Mouse (Mus musculus) heart, adult 18-20 months (tissue): ENCODE data around the gene Nsg2. TPM values are rescaled to one million over a fixed set of nuclear protein-coding genes. Genes with fewer than 3 reads are reported as not detected.
A peak's percentile ranks its signal among the peaks of the same experiment; 100 is the strongest.
"Not testable (repeated sequence)": the region's sequence is repeated elsewhere in the genome, so short reads cannot be mapped to it uniquely, and the experiment has no call there.

Source experiments
- DNase-seq, 2 experiments: peaks; one replicate each; pipeline ENCODE4 v3.0.0; 2021 to 2022; ENCODE audit warnings: mixed read lengths in 1 of 2
- long read RNA-seq, 2 experiments: library from polyadenylated mRNA; stranded (forward); transcript quantifications; one replicate each; pipeline ENCODE4 v2.0.0; 2021
- total RNA-seq, 2 experiments: library from RNA; stranded (reverse); gene quantifications; 2 replicates each; pipeline ENCODE4 v1.2.3; 2021

The Nsg2 gene
- 1 to 10 TPM in 1 of 2 experiments, under 1 TPM in 1; 0.69 to 1.4 TPM for total RNA-seq
- long read RNA-seq, experiment 1, partial matches to known transcripts: 0 of 1 reads
- long read RNA-seq, experiment 1, other reads (novel, unspliced or antisense): 0 of 1 reads
- long read RNA-seq, experiment 2: 0 reads

- peak; percentile 59 to 74 for DNase-seq
Observed at GRCm38 (mm10) chr11:32000281-32000680, at the start of gene Nsg2. Nsg2 (plus strand) TSS chr11:32000463.

GRCm38 (mm10) chr11:31960071-31960470, 40.2 kb upstream of the Nsg2 start:
- no peak for DNase-seq

DNA sequence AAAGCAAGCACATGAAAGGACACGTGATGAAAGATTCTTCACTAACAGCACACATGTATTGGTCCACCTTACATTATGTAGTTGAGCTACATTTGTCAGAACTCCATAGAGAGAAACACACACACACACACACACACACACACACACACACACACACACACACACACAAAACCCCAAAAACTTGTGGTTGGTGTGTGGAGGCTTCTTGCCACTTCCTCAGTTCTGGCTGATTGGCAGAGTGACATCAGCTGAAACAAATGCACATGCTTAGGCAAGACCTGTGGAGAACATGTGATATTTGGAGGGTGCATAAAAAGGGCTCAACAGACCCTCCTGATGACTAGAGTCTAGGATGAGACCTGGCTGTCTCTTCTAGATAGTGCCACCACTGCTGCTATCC, 36.3 kb upstream of the Nsg2 start:
- DNase-seq: no peak

- no peak for DNase-seq
Observed at GRCm38 (mm10) chr11:31965256-31966134, 34.8 kb upstream of the Nsg2 start, which contains the start of gene 4930524B15Rik. 4930524B15Rik (plus strand) TSS chr11:31965592.

GRCm38 (mm10) chr11:31974132-31974531, 26.1 kb upstream of the Nsg2 start:
- no peak for DNase-seq

DNA sequence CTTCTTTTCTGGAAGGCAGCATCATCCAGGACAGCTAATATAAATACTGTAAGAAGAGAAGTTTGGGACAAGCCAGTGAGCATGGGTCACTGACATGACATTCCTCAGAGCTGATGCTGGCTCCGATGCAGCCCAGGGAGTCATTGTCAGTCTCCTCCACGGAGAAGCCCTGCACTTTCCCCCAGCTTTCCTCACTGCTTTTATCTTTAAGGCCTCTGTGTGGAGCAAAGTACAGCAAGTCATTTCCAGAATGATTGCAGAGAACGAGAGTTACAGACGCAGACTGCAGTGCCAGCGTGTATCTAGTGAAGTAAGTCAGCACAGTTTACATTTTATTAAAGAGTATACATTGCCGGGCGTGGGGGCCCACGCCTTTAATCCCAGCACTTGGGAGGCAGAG, 25.4 kb upstream of the Nsg2 start:
- DNase-seq: no peak

DNA sequence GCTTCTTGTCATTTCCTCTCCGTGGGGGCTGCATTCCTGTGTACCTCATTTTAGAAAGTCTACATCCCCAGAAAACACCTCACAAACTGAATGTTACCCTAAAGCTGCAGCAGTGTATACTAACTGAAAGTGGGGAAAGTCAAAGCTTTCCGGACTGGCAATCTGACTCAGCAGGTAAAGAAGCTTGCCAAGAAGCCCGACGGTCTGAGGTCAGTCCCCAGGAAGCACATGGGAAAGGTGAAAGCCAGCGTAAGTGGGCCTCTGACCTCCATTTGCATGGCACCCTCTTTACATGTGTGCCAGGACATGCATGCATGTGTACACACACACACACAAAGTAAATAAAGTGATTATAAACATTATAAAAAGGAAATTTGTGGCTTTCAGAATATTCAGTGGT, 24.6 kb upstream of the Nsg2 start:
- DNase-seq: no peak

DNA sequence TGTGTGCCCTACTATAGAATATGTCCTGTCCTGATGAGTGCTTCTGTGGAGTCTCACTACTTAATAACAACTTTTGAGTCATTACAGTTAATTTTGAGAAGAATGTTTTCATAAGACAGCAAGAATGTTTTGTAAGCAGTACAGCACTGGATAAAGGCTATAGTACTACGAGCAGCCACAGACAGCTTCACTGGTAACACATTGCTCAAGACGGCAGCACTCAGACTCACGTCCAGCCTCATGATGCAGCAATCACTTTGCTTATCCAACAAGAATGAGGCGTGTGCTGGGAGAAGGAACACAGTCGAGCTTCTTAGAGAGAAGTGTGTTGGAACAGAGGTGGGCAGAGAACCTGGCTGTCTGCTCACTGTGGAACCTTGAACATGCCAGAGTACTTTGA, 24.1 kb upstream of the Nsg2 start:
- no peak for DNase-seq

DNA sequence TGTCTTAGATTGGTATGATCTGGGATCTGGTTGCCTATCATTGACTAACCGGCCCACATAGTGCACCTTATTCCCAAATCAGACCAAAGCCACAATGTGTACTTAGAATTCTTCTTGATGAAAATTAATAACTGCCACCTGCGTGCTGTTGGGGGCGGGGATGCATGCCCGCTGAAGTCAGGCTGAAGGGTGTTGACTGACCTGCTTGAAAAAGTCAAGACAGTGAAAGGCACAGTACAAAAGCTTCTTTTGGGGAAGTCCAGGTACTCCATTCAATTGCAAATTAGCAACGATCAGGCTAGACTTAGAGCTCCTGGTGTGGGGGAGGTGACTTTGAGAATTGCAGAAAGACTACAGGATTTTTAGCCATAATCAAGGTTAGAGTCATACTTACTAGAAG, 20.2 kb upstream of the Nsg2 start:
- DNase-seq: not testable (repeated sequence)

- no peak for DNase-seq
Observed at GRCm38 (mm10) chr11:31981830-31982229, 18.4 kb upstream of the Nsg2 start.

DNA sequence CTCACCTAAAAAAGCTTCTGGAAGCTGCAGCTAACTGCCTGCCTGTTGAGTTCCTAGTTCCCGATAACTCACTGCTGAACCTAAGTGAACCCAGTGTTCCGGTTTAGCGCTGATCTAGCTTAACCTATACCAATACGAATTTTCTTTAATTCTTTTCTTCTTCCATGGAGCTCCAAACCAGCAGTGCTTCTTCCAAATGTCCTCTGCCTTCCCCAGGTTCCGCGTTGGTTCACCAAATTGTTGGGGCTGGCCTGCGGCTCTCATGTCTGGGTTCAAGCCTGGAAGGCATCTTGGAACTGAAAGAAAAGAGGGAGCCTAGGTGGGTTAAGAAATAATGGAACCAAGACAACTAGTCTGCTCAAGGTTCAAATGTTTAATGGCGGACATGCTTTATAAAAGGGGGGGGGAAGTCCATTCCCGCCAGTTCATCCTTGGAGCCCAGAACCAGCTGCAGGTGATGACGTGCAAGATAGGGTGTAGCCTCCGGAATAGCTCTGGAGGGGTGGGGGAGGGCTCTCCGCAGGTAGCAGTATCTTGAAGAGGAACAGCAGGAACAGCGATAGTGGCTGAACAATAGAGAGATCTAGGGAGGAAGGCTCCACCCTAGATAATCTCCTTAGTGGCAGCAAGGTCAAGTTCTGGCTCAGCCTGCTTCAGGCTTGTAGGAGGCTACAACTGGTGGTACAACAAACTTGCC, 17.9 kb upstream of the Nsg2 start:
- not testable (repeated sequence) for DNase-seq

DNA sequence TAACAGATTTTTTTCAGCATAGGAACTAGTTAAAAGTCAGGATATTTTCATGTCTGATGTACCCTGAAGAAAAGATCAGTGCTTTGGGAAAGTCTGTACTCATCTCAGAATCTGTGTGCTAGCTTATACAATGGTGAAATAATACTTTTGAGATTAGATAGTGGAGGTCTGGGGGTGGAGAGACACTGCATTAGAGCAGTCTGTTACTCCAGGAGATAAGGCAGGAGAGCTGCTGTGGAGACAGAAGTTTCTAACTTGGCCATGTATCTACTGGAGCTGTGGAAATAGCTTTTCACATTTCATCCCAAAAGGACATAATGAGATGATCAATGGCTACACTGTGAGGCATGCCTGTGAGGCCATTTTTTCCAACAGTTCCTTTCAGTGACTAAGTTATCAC, 17.0 kb upstream of the Nsg2 start:
- no peak for DNase-seq

GRCm38 (mm10) chr11:31984786-31985185, 15.5 kb upstream of the Nsg2 start:
- DNase-seq: no peak

DNA sequence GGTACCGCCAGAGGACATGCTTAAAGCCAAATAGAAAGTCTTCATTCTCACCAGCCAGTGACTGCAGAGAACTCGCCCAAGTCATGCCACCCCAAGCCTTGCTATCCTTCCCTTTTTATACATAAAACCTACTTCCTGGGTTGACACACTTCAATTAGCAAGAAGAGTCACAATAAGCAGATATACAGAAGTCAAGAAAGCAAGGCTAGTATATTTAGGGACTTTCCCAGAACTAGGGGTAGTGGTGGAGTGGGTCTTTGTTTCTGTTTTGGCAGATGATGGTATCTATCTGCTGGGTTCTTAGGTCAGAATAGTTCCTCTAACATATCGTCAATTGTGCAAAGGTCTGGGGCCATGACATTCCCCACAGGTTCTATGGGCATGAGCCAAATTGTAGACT, 7.7 kb upstream of the Nsg2 start:
- DNase-seq: no peak

- no peak for DNase-seq
Observed at GRCm38 (mm10) chr11:31999716-32000115, 547 bp upstream of the Nsg2 start.

GRCm38 (mm10) chr11:32001181-32001910, 1.1 kb downstream of the Nsg2 start:
- no peak for DNase-seq

DNA sequence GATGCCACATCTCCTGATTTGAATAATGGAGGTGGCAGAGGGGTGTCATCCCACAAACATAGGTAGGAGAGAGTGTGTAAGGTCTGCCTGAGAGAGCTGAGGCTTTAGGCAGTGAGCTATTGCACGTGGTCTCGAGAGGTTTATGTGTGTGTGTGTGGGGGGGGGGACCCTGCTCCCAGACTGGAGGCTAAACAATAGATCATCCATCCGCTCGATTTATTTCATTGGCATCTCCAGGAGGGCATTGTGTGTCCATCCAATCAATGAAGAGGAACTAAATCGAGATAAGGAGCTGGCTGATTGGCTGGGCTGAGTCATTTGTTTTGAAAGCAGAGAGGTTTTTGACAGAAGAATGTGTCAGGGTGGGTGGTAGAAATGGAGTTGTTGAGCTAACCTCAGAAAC, 2.4 kb downstream of the Nsg2 start:
- DNase-seq: no peak

GRCm38 (mm10) chr11:32008049-32008448, 7.8 kb downstream of the Nsg2 start:
- not testable (repeated sequence) for DNase-seq

GRCm38 (mm10) chr11:32008852-32009251, 8.6 kb downstream of the Nsg2 start:
- DNase-seq: no peak

GRCm38 (mm10) chr11:32009961-32010662, 9.8 kb downstream of the Nsg2 start:
- no peak for DNase-seq

- no peak for DNase-seq
Observed at GRCm38 (mm10) chr11:32010663-32010970, 10.4 kb downstream of the Nsg2 start.
